Mouse (Mus musculus) retina, postnatal 7 days (tissue): Measurements from ENCODE around the gene Ubiad1.

Experiments used
- DNase-seq: peaks from one replicate; pipeline ENCODE4 v3.0.0-alpha.2; 2012; ENCODE audit warnings: low read depth, low spot score

Ubiad1 gene

GRCm38 (mm10) chr4:148404748-148405147 is 39.8 kb downstream of the Ubiad1 start:
- no peak for DNase-seq

GRCm38 (mm10) chr4:148403402-148403801 is 41.2 kb downstream of the Ubiad1 start:
- DNase-seq: no peak

- no peak for DNase-seq
These were observed 45.0 kb downstream of the Ubiad1 start for GRCm38 (mm10) chr4:148399437-148400094.

DNA sequence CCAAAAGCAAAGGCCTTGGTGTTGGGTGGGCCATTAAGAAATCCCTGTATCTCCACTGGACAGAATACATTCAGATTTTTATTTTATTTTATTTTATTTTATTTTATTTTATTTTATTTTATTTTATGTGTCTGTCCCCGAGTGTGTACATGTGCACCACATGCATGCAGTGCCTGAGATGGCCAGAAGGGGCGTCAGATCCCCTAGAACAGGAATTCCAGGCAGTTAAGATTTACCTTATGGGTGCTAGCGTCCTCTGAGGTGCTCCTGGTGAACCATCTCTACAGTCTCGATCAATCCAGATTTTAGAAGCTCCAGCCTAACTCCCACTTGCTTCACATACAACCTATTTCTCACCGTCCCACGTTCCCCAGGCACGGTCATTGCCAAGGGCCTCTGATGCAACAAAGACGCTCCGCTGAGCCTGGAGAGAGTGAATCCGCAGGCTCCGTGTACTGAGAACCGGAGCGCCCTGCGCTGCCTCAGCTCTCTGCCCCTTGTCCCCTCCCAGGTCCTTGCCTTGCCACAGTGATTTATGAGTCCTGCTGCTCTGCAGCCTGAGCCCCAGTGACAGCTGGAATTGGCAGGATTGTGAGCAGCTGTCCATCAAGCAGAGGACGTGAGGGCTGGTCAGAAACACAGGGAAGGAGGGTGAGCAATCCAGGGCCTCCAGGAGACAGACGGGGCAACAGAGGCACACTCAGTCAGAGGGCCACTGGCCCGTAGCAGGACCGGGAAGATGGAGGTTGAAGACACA is 46.9 kb downstream of the Ubiad1 start:
- no peak for DNase-seq

- DNase-seq: no peak
These were observed 47.5 kb downstream of the Ubiad1 start for GRCm38 (mm10) chr4:148397113-148397512.

- DNase-seq: no peak
These were observed 48.7 kb downstream of the Ubiad1 start for GRCm38 (mm10) chr4:148395875-148396274.

GRCm38 (mm10) chr4:148395198-148395597 is 49.4 kb downstream of the Ubiad1 start:
- no peak for DNase-seq

DNA sequence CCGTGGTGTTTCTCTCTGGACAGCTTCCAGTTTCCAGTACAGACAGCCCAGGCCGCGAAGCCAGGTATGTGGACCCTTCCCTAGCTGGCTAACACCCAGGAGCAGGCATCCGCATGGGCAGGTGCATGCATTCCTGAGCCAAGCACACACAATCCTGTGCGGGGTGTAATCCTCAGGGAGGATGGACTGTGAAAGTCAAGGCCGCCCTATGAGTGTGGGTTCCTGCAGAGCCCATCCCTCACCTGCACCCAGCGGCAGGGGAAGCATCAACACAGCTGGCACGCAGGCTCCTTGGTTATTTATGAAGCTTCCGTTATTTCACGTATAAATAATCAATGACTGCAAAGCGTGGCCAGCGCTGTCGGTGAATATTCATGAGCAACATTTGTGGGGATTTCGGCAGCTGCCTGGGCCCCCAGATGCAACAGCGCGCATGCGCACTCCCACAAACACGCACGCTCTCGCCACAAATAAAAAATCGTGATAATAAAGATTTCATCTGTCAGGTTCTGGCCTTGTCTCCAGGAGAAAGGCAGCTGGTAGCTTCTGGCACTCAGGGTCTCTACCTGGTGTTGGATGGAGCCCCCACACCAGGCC is 52.8 kb downstream of the Ubiad1 start:
- DNase-seq: no peak

DNA sequence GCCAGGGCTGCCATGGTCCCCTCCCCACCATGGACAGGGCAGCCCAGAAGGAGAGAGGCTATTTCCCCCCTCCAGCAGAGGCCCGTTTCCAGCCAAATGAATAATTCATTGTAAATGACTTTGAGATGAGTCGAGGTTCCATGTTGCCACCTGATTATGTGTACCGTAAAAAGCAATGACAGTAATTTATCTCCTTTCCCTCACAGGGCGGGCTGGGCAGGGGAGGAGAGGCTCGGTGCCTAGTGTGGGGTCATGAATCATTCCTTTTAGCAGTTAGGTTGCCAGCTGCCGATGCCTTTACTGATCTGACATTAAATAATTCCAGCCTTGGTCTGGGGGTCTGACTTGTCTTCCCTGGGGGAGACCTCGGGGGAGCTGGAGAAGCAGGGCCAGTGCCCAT is 54.9 kb downstream of the Ubiad1 start:
- DNase-seq: no peak

GRCm38 (mm10) chr4:148389047-148389446 is 55.5 kb downstream of the Ubiad1 start:
- no peak for DNase-seq

DNA sequence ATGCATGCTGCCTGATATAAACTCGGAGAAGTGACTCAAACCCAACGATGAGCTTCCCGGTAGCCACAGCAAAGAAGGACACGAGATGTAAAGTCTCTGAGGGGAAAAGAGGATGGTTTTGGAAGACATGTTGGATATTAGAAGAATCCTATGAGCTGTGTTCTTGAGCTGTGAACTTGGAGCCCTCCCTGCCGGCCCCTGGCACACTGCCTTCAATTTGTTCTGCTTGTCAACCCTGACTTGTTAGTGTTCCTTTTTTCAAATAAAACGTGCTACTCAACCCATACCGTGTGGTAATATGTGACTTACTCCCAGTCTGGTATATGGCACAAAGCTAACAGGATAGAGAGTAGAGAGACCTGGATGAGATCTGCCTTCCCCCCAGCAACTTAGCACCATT is 59.3 kb downstream of the Ubiad1 start:
- DNase-seq: no peak
